Mouse (Mus musculus) liver, embryonic 16.5 days (tissue): ENCODE results near the gene Spns3. TPM values are rescaled to one million over a fixed set of nuclear protein-coding genes. Genes with fewer than 3 reads are reported as not detected.

Experiments
- ATAC-seq: fragments of 200-750 bp; cut with Nextera tagmentation; 2 replicates; pipeline ENCODE4 v1.8.0; 2017; ENCODE audit warnings: low read depth, mild to moderate bottlenecking, moderate number of reproducible peaks, moderate library complexity
- H3K27ac ChIP-seq: fragments of 300-500 bp; sonication (generic); 2 replicates; pipeline ENCODE4 v1.5.1; 2014; ENCODE audit warnings: mild to moderate bottlenecking, low read length
- H3K27me3 ChIP-seq: fragments of 300-500 bp; sonication (generic); 2 replicates; pipeline ENCODE4 v1.6.1; 2014; ENCODE audit warnings: low read depth, low read length, mixed read lengths; ENCODE audit not compliant: control insufficient read depth, insufficient read depth
- H3K36me3 ChIP-seq: fragments of 300-500 bp; sonication (generic); 2 replicates; pipeline ENCODE4 v1.6.1; 2014; ENCODE audit warnings: mild to moderate bottlenecking; ENCODE audit not compliant: control insufficient read depth, insufficient read depth
- H3K4me1 ChIP-seq: fragments of 300-500 bp; sonication (generic); 2 replicates; pipeline ENCODE4 v1.6.1; 2014; ENCODE audit warnings: low read depth, low read length, mixed read lengths; ENCODE audit not compliant: control insufficient read depth
- H3K4me2 ChIP-seq: fragments of 300-500 bp; sonication (generic); 2 replicates; pipeline ENCODE4 v1.6.1; 2014; ENCODE audit warnings: low read depth, low read length, mixed read lengths
- H3K4me3 ChIP-seq: fragments of 300-500 bp; sonication (generic); 2 replicates; pipeline ENCODE4 v1.5.1; 2014; ENCODE audit warnings: low read depth, mild to moderate bottlenecking, low read length
- H3K9ac ChIP-seq: fragments of 300-500 bp; sonication (generic); 2 replicates; pipeline ENCODE4 v1.6.1; 2014; ENCODE audit warnings: low read depth, low read length
- H3K9me3 ChIP-seq: fragments of 300-500 bp; sonication (generic); replicated peaks from 2 replicates; pipeline ENCODE4 v1.6.1; 2016; ENCODE audit warnings: low read length; ENCODE audit not compliant: control insufficient read depth
- WGBS: fragments of 180-500 bp; shearing (Covaris S2); extraction: QIAGEN DNeasy Blood & Tissue Kit; methylation state at CpG from one replicate; pipeline ENCODE4 v1.1.7; 2014; ENCODE audit not compliant: insufficient replicate concordance; 5-methylcytosine and 5-hydroxymethylcytosine counted together
- polyA plus RNA-seq: library from polyadenylated mRNA; unstranded; fragments of >200 nt; fragmentation: Nextera tagmentation; extraction: Ambion mirVana; gene quantifications from 2 replicates; pipeline ENCODE4 v1.2.1, GENCODE M21; 2015

Gene Spns3
- polyA plus RNA-seq, 1 experiment from 2014 or later: 1.6 TPM

DNA sequence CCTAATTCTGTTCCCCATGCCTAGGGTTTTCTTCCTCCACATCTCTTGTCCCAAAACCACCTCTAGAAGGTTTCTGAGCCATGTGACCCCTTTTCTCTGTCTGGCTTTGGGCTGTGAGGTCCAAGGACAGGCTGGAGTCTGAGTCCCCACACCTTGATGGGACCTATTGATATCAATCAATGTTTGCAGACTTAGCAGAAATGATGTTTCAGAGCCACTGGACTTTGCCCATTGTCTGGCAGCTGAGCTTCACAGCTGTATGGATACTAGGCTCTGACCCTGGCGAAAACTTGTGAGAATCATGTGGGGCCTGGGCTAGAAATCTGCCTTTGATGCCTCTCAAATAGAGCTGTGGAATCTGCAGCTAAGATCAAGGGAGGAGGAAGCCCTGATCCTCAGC lies 53.5 kb downstream of the Spns3 start:
- Histone ChIP-seq H3K36me3 (no peaks in the 10 kb centered on the region), H3K4me2 (no peak overlapping the region), H3K9me3 (no peaks in the 10 kb centered on the region), H3K27ac (no peak overlapping the region), H3K27me3 (no peaks in the 10 kb centered on the region), H3K4me3 (no peak overlapping the region), H3K4me1 (peaks cover 2% of the 10 kb centered on the region; the same call in 1 of the 2 replicates), H3K9ac (no peak overlapping the region)
- WGBS: 65% methylated on average over 1 of the region's 1 CpGs
- no peak for ATAC-seq

DNA sequence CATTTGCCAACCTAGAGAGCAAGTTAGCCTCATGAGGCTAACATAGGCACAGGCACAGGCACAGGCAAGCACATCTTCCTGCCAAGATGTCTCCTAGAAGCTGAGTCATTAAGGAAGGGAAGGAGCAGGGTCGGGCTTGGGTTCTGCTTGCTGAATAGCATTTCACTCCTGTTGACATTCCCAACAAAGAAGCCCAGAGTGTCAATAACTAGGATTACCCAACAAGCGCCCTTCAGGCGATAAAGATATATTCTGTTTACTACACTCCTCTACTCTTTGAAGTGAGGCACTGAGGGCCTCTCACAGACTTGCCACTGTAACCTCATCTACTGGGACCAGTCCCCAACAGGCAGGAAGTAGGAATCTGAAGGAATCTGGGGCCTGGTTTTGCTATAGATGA lies 54.2 kb downstream of the Spns3 start:
- 49% methylated on average over 3 of the region's 3 CpGs for WGBS
- Histone ChIP-seq H3K36me3 (no peaks in the 10 kb centered on the region), H3K9me3 (no peaks in the 10 kb centered on the region), H3K4me1 (peaks cover 2% of the 10 kb centered on the region; the same call in 1 of the 2 replicates), H3K4me2 (no peak overlapping the region), H3K27me3 (no peaks in the 10 kb centered on the region), H3K27ac (no peak overlapping the region), H3K4me3 (no peak overlapping the region), H3K9ac (no peak overlapping the region)
- no peak for ATAC-seq

DNA sequence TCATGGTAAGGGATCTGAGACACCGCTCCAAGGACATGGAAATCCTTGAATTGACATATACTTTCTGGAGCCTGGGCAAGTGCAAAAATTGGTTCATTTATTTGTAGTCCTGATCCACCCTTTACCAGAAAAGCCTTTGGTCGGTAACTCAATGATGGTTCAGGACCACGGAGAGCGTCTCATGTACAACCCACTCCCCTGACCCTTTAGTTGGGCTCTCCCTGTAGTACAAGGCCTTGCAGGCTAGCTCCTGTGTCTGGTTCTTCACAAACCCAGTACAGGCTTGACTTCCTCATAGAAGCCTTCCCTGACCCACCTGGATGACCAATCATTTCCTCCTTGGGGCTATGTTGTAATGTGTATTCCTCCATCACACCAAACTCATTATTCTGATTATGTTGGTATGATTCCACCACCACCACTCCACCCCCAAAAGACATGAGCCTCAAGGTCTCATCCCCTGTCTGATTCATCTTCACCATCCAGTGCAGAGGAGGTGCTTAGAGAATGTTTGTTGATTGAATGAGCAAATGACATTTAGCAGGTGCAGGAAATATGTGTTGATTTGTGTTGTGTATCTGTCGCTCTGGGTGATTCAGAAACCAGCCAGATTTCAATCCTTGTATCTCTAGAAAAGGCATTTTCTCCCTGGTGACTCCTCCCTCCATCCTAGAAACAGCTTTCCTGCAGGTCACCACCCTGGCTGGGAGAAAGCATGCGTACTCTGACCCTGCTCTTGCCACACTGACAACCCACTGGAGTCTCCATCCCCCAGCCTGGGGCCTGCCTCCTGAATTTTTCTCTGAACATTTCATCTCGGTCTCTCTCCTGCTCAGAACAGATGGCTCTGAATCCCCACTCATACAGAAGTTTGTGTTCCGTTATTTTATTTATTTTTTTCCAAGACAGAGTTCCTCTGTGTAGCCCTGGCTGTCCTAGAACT lies 56.0 kb downstream of the Spns3 start:
- 41% methylated on average over 8 of the region's 8 CpGs for WGBS
- Histone ChIP-seq H3K4me2 (no peak overlapping the region), H3K9ac (no peak overlapping the region), H3K9me3 (no peaks in the 10 kb centered on the region), H3K4me3 (no peak overlapping the region), H3K27ac (no peak overlapping the region), H3K36me3 (no peaks in the 10 kb centered on the region), H3K4me1 (peaks cover 5% of the 10 kb centered on the region), H3K27me3 (peaks cover 14% of the 10 kb centered on the region)
- ATAC-seq: no peak

DNA sequence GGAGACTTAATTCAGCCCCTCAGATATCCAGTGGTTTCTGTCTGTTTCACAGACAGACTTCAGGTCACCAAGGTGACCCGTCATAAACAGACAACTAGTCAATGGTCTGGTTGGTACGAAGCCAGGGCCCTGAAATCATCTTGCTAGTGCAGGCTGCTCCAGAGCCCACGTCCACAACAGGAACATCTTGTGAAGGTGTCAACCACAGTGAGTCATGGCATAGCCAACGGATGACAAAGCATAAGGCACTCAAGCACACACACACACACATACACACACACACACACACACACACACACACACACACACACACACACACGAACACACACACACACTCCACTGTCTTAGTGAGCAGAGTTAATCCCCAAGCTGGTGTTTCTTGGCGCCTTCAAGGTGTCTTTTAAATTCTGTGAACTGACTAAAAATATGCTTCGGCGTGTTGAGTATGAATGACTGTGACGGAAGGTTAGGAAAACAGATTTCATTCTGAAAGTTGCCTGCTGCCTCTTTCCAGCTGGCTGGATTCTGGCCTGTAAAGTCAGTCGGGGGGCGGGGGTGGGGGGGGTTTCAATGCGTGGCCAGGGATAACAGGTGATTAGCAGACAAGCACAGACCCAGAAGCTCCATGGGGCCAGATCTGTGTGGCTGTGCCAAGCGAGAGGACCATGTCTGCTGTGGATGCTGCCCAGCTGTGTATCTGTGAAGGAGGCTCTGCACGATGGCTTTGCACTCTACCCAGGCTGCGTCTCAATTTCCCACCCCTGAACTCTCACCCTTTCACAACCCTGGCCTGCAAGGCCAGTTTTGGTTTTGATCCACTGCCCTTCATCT lies 59.0 kb downstream of the Spns3 start:
- 52% methylated on average over 15 of the region's 15 CpGs for WGBS
- no peak overlapping the region for H3K9ac ChIP-seq
- peaks cover 25% of the 10 kb centered on the region for H3K27me3 ChIP-seq
- no peak for ATAC-seq
- no peak overlapping the region for H3K4me2 ChIP-seq
- no peaks in the 10 kb centered on the region for H3K36me3 ChIP-seq
- H3K4me1 ChIP-seq: peaks cover 28% of the 10 kb centered on the region
- no peaks in the 10 kb centered on the region for H3K9me3 ChIP-seq
- H3K4me3 ChIP-seq: no peak overlapping the region
- H3K27ac ChIP-seq: no peak overlapping the region

DNA sequence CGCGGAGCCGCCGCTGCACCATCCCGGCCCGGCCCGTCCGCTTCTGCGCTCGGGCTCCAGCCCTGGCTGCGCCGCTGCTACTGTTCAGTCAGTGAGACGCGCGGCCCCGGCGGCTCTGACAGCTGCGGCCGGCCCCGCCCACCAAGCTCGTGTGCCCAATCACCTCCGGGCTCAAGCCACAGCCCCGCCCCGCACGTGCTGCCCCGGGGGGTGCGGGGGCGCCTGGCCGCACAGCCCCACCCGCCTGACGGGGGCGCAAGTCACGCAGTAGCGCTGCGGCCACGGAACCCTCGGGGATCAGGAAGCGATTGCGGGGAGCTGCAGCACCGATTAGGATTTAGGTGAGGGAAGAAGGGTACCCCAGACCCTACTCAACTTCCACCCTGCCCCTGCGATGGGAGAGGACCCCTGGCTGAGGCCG lies 60.4 kb downstream of the Spns3 start, which contains the start of gene Spns2:
Gene Spns2, minus strand, starts transcription at position 24 of the 421 bp plus-strand sequence.
- under 1% methylated on average over 42 of the region's 42 CpGs for whole genome bisulfite sequencing
- Histone ChIP-seq H3K27ac (no peak within 1 kb of the TSS), H3K27me3 (peaks cover 25% of the 10 kb centered on the region), H3K9ac (peak within 1 kb of the TSS; percentile 31), H3K9me3 (no peaks in the 10 kb centered on the region), H3K4me1 (peaks cover 32% of the 10 kb centered on the region), H3K36me3 (no peaks in the 10 kb centered on the region), H3K4me3 (peak within 1 kb of the TSS; percentile 62), H3K4me2 (peak within 1 kb of the TSS; percentile 90)
- ATAC-seq: peak; percentile 89

DNA sequence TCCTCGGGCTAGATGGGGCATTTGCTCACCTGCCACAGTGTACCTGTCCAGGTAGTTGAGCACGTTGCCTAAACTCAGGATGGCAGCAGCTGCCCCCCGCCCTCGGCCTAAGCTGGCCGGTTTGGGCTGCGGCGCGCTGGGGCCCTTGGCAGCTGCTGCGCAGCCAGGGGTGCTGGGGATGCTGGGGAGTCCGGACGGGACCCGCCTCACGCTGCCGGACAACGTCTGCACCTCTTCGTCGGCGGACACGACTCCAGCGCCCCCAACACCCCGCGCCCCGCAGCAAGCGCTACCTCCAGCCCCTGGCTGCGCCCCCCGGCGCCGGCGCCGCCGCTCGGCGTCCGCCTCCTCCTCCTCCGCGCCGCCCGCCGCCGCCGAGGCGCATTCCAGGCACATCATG lies 60.9 kb downstream of the Spns3 start:
- Histone ChIP-seq H3K4me1 (peaks cover 32% of the 10 kb centered on the region), H3K9me3 (no peaks in the 10 kb centered on the region), H3K27me3 (peaks cover 25% of the 10 kb centered on the region), H3K9ac (peak overlapping the region; percentile 16; the same call in 1 of the 2 replicates), H3K36me3 (no peaks in the 10 kb centered on the region), H3K27ac (no peak overlapping the region), H3K4me2 (peak overlapping the region; percentile 90), H3K4me3 (peak overlapping the region; percentile 62)
- WGBS: under 1% methylated on average over 26 of the region's 42 CpGs
- ATAC-seq: no peak

DNA sequence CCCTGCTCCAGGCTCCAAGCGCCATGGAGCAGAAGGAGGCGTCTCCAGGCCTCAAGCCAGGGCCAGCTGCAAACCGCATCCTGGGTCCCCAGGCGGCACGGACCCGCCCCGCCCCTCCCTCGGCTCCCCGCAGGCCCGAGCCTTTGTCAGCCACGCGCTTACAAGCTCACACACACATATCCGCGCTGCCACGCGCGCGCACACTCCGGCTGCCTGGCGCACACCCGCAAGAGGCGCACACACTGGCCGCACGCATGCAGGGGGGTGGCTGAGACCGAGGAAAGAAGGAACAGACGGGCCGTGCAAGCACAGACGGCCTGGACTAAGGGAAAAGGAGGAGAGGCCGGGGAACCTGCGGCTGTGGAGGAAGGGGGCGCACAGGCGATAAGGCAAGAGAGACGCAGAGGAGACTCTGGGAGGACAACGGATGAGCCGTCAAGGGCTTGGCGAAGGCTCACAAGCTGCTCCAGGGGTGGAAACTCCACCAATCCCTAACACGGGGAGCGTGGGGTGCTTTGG lies 61.5 kb downstream of the Spns3 start:
- ATAC-seq: no peak
- Histone ChIP-seq H3K4me3 (peak overlapping the region; percentile 62), H3K4me1 (peaks cover 30% of the 10 kb centered on the region), H3K27ac (no peak overlapping the region), H3K4me2 (peak overlapping the region; percentile 90), H3K9ac (peak overlapping the region; percentile 31), H3K27me3 (peaks cover 25% of the 10 kb centered on the region), H3K36me3 (no peaks in the 10 kb centered on the region), H3K9me3 (no peaks in the 10 kb centered on the region)
- 0% methylated on average over 38 of the region's 38 CpGs for WGBS

DNA sequence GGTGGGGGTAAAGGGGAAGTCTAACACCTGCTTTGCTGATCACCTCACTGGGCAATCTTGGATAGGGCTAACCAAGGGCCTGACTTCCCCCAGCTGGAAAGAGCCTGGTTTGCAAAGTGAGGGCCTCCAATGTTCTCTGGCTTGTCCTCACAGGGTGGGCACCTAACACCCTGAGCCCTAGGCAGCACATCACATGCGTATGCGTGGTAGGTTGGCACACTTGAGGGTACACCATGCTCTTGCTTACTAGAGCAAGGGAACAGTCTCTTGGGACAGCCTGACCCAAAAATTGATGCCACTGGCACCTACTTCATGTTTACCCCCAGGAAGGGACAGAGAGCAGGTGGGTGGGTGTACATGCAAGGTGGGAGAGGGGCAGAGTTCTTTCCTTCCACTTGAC lies 62.6 kb downstream of the Spns3 start:
- Histone ChIP-seq H3K4me1 (peaks cover 33% of the 10 kb centered on the region), H3K27me3 (peaks cover 25% of the 10 kb centered on the region), H3K36me3 (no peaks in the 10 kb centered on the region), H3K27ac (no peak overlapping the region), H3K4me3 (no peak overlapping the region; the same call in 1 of the 2 replicates), H3K9me3 (no peaks in the 10 kb centered on the region), H3K9ac (no peak overlapping the region), H3K4me2 (no peak overlapping the region)
- 45% methylated on average over 2 of the region's 2 CpGs for WGBS
- ATAC-seq: no peak
